Mouse (Mus musculus): ENCODE results near the gene Bicral.

GRCm38 (mm10) chr17:46860120-46860519 lies 1.8 kb upstream of the Bicral start:
- TF ChIP-seq CTCF (IDR thresholded peaks at IDR 0.05) (no peak), EP300 (IDR thresholded peaks at IDR 0.05) (no peak)
